Mouse (Mus musculus) spleen, adult 2 months (tissue): ENCODE measurements around the gene 4921539E11Rik. TPM values are rescaled to one million over a fixed set of nuclear protein-coding genes. Genes with fewer than 3 reads are reported as not detected.

ENCODE experiments used
- DNase-seq, 2 experiments: peaks; one replicate each; pipeline versions ENCODE4 v3.0.0 to v3.0.0-alpha.2; 2012 to 2021; ENCODE audit warnings: low spot score in 2 of 2, low read depth in 1 of 2
- H3K27ac ChIP-seq: fragments of 200-500 bp; 2 replicates; pipeline ENCODE4 v1.5.1; 2012; ENCODE audit warnings: low read length, inconsistent platforms; ENCODE audit not compliant: insufficient read depth
- H3K27me3 ChIP-seq: fragments of 200-500 bp; 2 replicates; pipeline ENCODE4 v1.6.1; 2012; ENCODE audit warnings: mild to moderate bottlenecking, moderate library complexity, low read length, inconsistent platforms; ENCODE audit not compliant: control insufficient read depth, insufficient read depth
- H3K36me3 ChIP-seq: fragments of 200-500 bp; 2 replicates; pipeline ENCODE4 v1.6.1; 2012; ENCODE audit warnings: mild to moderate bottlenecking, low read length, inconsistent platforms; ENCODE audit not compliant: control insufficient read depth, insufficient read depth
- H3K4me1 ChIP-seq: fragments of 200-500 bp; 2 replicates; pipeline ENCODE4 v1.6.1; 2011; ENCODE audit warnings: inconsistent platforms; ENCODE audit not compliant: control insufficient read depth, insufficient read depth, insufficient read length
- H3K4me3 ChIP-seq: fragments of 200-500 bp; 2 replicates; pipeline ENCODE4 v1.5.1; 2011; ENCODE audit warnings: mild to moderate bottlenecking, inconsistent platforms; ENCODE audit not compliant: insufficient read depth, insufficient read length; ENCODE audit errors: extremely low read depth
- CTCF ChIP-seq: fragments of 200-500 bp; IDR thresholded peaks from 2 replicates; pipeline ENCODE4 v1.5.1; 2011; ENCODE audit warnings: mild to moderate bottlenecking, inconsistent platforms; ENCODE audit not compliant: insufficient read depth, insufficient read length, insufficient replicate concordance; ENCODE audit errors: extremely low read depth
- POLR2A ChIP-seq: fragments of 200-500 bp; IDR thresholded peaks from 2 replicates; pipeline ENCODE4 v1.6.1; 2011; ENCODE audit warnings: low read depth, low read length, inconsistent platforms
- WGBS: fragments of 180-500 bp; shearing (Covaris S2); methylation state at CpG from one replicate; pipeline ENCODE4 v1.1.7; 2018; 5-methylcytosine and 5-hydroxymethylcytosine counted together
- polyA plus RNA-seq: library from polyadenylated mRNA; depleted of rRNA; stranded (reverse); fragments of >200 nt; gene quantifications from 2 replicates; pipeline ENCODE4 v1.2.3, GENCODE M21; 2012

4921539E11Rik gene
- polyA plus RNA-seq, 1 experiment: not detected

- H3K27ac ChIP-seq: no peak overlapping the region
These were observed 23.9 kb upstream of the 4921539E11Rik start for GRCm38 (mm10) chr4:103314526-103314910.

GRCm38 (mm10) chr4:103313587-103314525 is 23.2 kb upstream of the 4921539E11Rik start, which contains the start of gene Oma1:
TSS of gene Oma1 (plus strand) at chr4:103313812.
- Histone ChIP-seq H3K4me1 (no peaks in the 10 kb centered on the region), H3K27ac (peak within 1 kb of the TSS; percentile 53), H3K27me3 (no peaks in the 10 kb centered on the region), H3K4me3 (peak within 1 kb of the TSS; percentile 61), H3K36me3 (no peaks in the 10 kb centered on the region)
- peak; percentile 89 to 96 for DNase-seq
- peak; percentile 87 for TF ChIP-seq CTCF
- peak; percentile 49 for TF ChIP-seq POLR2A
- WGBS: under 1% methylated on average over 61 of the region's 61 CpGs

More at GRCm38 (mm10) chr4:103314526-103314910, 23.9 kb upstream of the 4921539E11Rik start:
- Histone ChIP-seq H3K4me3 (no peak overlapping the region), H3K27me3 (no peaks in the 10 kb centered on the region), H3K36me3 (peaks cover 2% of the 10 kb centered on the region; the same call in 1 of the 2 replicates), H3K4me1 (no peaks in the 10 kb centered on the region)
- WGBS: 78% methylated on average over 3 of the region's 3 CpGs
- TF ChIP-seq CTCF: no peak
- TF ChIP-seq POLR2A: no peak
- DNase-seq: no peak

- WGBS: 88% methylated on average over 1 of the region's 1 CpGs
- no peak for TF ChIP-seq CTCF
- TF ChIP-seq POLR2A: no peak
- DNase-seq: no peak
- H3K36me3 ChIP-seq: no peaks in the 10 kb centered on the region
- no peak overlapping the region for H3K4me3 ChIP-seq
- H3K4me1 ChIP-seq: no peaks in the 10 kb centered on the region
- H3K27ac ChIP-seq: no peak overlapping the region
- no peaks in the 10 kb centered on the region for H3K27me3 ChIP-seq
These were observed 13.2 kb upstream of the 4921539E11Rik start for GRCm38 (mm10) chr4:103303851-103304250.

- WGBS: 71% methylated on average over 10 of the region's 10 CpGs
- Histone ChIP-seq H3K36me3 (no peaks in the 10 kb centered on the region), H3K27me3 (no peaks in the 10 kb centered on the region), H3K27ac (no peak overlapping the region), H3K4me3 (no peak overlapping the region), H3K4me1 (no peaks in the 10 kb centered on the region)
- no peak for DNase-seq
- TF ChIP-seq POLR2A: no peak
- TF ChIP-seq CTCF: no peak
These were observed 8.7 kb upstream of the 4921539E11Rik start for GRCm38 (mm10) chr4:103299342-103299741.

GRCm38 (mm10) chr4:103288342-103288741 is 2.3 kb downstream of the 4921539E11Rik start:
- Histone ChIP-seq H3K36me3 (no peaks in the 10 kb centered on the region), H3K27me3 (no peaks in the 10 kb centered on the region), H3K4me3 (no peak overlapping the region), H3K4me1 (no peaks in the 10 kb centered on the region), H3K27ac (no peak overlapping the region)
- WGBS: 87% methylated on average over 7 of the region's 7 CpGs
- DNase-seq: no peak
- TF ChIP-seq POLR2A (no peak), CTCF (no peak)

- Histone ChIP-seq H3K36me3 (no peaks in the 10 kb centered on the region), H3K4me3 (no peak overlapping the region), H3K4me1 (no peaks in the 10 kb centered on the region), H3K27me3 (no peaks in the 10 kb centered on the region), H3K27ac (no peak overlapping the region)
- no peak for DNase-seq
- TF ChIP-seq CTCF: no peak
- TF ChIP-seq POLR2A: no peak
- 85% methylated on average over 7 of the region's 8 CpGs for WGBS
These were observed 17.6 kb downstream of the 4921539E11Rik start for GRCm38 (mm10) chr4:103273021-103273420.

GRCm38 (mm10) chr4:103269336-103269735 is 21.3 kb downstream of the 4921539E11Rik start:
- Histone ChIP-seq H3K27me3 (no peaks in the 10 kb centered on the region), H3K4me3 (no peak overlapping the region), H3K4me1 (no peaks in the 10 kb centered on the region), H3K27ac (no peak overlapping the region), H3K36me3 (no peaks in the 10 kb centered on the region)
- 89% methylated on average over 4 of the region's 4 CpGs for WGBS
- no peak for DNase-seq
- TF ChIP-seq POLR2A (no peak), CTCF (no peak)
